Mouse (Mus musculus): Measurements from ENCODE around the gene Mid1.
"Not testable (repeated sequence)": the region's sequence is repeated elsewhere in the genome, so short reads cannot be mapped to it uniquely, and the experiment has no call there.

Mid1 gene

DNA sequence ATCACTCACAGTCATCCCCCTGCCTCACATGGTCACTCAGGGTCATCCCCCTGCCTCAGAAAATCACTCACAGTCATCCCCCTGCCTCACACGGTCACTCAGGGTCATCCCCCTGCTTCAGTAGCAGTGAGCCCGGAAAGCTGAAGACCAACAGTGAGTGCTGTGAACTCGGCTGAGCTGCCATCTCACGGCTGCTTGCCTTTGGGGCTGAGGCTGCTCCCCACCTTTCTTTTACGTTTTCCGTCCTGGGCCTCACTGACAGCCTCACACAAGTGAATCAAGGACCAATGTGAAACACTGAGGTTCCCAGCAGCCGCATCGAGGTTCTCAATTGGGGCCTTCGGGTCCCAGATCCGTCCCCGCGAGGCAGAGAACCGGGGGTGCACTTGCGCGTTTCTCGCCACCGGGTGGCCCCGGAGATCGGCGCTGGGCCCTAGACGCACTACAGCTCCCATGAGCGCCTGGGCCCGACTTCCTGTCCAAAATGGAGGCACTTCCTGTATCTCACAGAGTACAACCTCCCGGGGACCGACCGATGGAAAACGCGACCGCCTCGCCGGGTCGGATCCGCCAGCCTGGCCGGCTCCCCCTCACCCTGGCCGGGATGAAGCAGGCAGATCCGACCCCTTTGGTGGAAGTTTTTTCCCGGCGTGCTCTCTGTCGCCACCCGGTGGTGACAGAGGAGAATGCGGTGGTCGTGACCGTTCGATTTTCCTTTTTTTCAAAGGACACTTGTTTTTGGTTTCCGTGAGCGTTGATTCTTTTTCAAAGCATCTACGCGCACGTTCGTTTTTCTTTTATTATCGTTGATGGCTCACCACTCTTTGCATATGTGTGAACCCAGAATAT lies 301.7 kb downstream of the Mid1 start:
- peak; percentile 63 for DNase-seq (ENCODE audit: extremely low spot score, low spot score)

DNA sequence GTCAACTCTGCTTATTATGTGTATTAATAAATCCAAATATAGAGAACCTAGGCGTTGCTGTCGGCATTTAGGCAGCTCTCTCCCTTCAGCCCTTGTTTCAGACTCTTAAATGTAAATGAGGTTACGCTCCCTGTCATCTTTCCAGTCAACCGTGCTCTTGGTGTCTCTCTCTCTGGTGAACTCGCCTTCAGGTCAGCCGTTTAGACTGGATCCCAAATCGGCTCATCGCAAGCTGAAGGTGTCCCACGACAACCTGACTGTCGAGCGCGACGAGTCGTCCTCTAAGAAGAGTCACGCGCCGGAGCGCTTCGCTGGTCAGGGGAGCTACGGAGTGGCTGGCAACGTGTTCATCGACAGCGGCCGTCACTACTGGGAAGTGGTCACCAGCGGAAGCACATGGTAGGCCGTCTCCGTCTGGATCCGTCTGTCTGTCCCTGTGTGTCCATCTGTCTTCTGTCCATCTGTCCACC lies 302.4 kb downstream of the Mid1 start:
- peak; percentile 49 for DNase-seq (ENCODE audit: extremely low spot score, low spot score)

DNA sequence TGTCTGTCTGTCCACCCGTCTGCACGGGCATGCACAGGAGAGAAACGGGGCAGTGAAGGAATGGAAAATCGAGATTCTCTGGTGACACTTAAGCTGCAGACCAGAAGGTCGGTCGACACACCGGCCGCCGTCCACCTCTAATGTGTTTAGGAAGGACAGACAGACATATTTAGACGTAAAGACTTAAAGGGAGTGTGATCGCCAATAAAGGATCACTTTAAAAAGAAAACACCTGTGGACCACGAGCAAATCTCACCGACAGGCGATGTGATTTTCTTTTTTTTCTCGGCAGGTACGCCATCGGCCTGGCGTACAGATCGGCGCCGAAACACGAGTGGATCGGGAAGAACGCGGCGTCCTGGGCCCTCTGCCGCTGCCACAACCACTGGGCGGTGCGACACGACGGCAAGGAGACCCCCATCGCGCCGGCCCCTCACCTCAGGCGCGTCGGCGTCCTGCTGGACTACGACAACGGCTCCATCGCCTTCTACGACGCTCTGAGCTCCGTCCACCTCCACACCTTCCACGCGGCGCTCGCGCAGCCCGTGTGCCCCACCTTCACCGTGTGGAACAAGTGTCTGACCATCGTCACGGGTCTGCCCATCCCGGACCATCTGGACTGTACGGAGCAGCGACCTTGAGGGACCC lies 303.7 kb downstream of the Mid1 start:
- DNase-seq (ENCODE audit: extremely low spot score, low spot score) = peak; percentile 22

DNA sequence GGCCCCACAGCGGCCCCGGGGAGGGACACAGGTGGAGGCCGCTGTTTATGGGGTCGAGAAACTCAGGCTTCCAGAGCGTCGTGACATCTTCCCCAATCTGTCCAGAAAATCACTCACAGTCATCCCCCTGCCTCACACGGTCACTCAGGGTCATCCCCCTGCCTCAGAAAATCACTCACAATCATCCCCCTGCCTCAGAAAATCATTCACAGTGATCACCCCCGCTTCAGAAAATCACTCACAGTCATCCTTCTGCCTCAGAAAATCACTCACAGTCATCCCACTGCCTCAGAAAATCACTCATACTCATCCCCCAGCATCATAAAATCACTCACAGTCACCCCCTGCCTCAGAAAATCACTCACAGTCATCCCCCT lies 304.2 kb downstream of the Mid1 start:
- peak; percentile 64 for DNase-seq (ENCODE audit: extremely low spot score, low spot score)

DNA sequence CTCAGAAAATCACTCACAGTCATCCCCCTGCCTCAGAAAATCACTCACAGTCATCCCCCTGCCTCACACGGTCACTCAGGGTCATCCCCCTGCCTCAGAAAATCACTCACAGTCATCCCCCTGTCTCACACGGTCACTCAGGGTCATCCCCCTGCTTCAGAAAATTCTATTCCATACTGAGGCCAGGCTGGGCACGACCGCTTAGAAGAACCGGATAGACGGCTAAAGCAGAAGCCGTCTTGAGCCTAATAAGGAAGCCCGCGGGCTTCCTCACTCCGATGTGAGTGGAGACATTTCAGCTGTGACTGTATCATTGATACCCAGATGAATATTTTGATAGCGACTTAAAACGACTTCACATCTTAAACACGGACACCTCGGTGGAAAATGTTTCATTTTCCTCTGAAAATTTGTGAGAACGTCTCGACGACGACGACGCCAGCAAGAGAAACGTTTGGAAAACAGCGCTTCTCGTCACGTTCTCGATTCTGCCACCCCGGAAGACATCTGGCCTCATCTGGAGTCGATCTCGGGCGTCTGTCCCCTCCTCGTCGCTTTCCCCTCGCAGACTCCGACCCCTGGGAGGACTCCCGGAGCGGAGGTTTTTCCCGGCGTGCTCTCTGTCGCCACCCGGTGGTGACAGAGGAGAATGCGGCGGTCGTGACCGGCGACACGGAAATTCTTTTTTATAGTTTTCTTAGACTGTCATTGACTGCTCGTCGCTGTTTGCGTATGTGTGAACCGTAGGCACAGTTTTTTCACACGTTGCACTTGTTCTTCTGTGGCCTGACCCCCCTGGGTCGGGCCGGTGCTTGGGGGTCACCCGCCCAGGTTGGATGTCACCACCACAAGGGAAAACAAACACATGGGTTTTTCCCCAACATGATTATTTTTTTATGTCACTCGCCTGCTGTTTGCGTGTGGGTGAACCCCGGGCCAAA lies 305.0 kb downstream of the Mid1 start:
- DNase-seq (ENCODE audit: extremely low spot score, low spot score) = peak; percentile 45

DNA sequence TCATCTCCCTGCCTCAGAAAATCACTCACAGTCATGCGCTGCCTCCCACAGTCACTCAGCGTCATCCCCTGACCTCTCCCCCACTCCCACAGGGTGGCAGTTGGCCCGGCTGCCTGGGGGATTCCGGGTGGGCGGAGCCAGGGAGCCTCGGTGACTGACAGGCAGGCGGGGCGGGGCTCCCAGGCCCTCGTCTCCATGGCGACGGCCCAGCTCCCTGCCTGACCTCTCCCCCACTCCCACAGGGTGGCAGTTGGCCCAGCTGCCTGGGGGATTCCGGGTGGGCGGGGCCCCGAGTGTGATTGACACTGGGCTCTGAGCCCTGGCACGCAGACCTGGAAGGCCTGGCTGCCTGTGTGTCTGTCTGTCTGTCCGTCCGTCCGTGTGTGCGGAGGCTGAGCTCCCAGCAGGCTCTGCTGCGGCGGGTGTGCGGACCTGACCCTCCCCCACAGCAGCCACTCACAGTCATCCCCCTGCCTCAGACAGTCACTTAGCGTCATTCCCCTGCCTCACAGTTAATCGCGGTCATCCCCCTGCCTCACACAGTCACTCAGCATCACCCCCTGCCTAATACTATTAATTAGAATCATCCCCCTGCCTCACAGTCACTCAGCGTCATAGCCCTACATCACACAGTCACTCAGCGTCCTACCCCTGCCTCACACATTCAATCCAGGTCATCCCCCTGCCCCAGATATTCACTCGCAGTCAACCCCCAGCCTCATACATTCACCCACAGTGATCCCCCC lies 306.3 kb downstream of the Mid1 start:
- not testable (repeated sequence) for DNase-seq (ENCODE audit: extremely low spot score, low spot score)

DNA sequence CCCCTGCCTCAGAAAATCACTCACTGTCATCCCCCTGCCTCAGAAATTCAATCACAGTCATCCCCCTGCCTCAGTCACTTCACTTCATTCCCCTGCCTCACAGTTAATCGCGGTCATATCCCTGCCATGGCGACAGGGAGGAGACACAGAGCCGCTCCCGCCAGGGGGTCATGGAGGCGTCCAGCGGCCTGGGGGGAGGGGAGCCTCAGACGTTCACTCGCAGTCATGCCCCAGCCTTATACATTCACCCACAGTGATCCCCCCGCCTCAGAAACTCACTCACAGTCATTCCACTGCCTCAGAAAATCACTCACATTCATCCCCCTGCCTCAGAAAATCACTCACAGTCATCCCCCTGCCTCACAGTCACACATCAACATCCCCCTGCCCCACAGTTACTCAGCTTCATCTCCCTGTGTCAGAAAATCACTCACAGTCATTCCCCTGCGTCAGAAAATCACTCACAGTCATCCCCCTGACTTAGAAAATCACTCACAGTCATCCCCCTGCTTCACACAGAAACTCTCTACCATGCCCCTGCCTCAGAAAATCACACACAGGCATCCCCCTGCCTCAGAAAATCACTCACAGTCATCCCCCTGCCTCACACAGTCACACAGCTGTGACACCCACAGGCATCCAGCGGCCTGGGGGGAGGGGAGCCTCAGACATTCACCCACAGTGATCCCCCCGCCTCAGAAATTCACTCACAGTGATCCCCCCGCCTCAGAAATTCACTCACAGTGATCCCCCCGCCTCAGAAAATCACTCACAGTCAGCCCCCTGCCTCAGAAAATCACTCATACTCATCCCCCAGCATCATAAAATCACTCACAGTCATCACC lies 307.3 kb downstream of the Mid1 start:
- DNase-seq (ENCODE audit: extremely low spot score, low spot score) = not testable (repeated sequence)

DNA sequence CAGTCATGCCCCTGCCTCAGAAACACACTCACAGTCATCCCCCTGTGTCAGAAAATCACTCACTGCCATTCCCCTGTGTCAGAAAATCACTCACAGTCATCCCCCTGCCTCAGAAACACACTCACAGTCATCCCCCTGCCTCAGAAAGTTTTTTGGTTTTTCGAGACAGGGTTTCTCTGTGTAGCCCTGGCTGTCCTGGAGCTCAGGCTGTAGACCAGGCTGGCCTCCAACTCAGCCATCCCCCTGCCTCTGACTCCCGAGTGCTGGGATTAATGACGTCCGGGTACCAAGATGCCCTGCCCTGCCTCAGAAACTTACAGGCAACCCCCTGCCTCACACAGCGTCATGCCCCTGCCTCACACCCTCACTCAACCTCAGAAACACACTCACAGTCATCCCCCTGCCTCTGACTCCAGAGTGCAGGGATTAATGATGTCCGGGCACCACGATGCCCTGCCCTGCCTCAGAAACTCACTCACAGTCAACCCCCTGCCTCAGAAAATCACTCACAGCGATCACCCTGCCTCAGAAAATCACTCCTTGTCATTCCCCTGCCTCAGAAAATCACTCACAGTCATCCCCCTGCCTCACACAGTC lies 308.1 kb downstream of the Mid1 start:
- peak; percentile 13 for DNase-seq (ENCODE audit: extremely low spot score, low spot score)

DNA sequence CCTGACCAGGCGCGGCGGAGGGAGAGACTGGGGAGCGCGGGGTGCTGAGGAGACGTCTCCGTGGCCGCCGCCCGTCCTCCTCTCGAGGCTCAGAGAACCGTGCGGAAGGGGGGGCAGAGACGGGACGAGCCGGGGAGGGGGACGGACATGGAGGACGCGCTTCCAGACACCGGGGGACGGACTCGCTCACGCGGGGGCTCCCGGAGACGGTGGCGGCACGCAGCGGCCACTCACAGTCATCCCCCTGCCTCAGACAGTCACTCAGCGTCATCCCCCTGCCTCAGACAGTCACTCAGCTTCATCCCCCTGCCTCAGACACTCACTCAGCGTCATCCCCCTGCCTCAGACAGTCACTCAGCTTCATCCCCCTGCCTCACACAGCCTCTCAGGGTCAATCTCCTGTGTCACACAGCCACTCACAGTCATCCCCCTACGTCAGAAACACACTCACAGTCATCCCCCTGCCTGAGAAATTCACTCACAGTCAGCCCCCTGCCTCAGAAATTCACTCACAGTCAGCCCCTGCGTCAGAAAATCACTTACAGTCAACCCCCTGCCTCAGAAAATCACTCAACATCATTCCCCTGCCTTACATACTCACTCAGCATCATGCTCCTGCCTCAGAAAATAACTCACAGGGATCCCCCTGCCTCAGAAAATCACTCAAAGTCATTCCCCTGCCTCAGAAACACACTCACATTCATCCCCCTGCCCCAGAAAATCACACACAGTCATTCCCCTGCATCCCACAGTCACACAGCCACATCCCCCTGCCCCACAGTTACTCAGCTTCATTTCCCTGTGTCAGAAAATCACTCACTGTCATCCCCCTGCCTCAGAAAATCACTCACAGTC lies 309.2 kb downstream of the Mid1 start:
- DNase-seq (ENCODE audit: extremely low spot score, low spot score) = not testable (repeated sequence)

DNA sequence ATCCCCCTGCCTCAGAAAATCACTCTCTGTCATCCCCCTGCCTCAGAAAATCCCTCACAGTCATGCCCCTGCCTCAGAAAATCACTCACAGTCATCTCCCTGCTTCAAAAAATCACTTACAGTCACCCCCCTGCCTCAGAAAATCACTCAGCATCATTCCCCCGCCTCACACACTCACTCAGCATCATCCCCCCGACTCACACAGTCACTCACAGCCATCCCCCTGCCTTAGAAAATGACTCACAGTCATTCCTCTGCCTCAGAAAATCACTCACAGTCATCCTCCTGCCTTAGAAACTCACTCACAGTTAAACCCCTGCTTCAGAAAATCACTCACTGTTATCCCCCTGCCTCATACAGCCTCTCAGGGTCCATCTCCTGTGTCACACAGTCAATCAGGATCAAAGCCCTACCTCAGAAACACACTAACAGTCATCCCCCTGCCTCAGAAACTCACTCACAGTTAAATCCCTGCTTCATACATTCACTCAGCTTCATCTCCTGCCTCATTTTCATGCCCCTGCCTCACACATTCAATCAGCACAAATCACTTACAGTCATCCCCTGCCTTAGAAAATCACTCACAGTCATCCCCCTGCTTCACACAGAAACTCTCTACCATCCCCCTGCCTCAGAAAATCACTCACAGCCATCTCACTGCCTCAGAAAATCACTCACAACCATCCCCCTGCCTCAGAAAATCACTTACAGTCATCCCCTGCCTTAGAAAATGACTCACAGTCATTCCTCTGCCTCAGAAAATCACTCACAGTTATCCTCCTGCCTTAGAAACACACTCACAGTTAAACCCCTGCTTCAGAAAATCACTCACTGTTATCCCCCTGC lies 310.1 kb downstream of the Mid1 start:
- peak; percentile 33 for DNase-seq (ENCODE audit: extremely low spot score, low spot score)

DNA sequence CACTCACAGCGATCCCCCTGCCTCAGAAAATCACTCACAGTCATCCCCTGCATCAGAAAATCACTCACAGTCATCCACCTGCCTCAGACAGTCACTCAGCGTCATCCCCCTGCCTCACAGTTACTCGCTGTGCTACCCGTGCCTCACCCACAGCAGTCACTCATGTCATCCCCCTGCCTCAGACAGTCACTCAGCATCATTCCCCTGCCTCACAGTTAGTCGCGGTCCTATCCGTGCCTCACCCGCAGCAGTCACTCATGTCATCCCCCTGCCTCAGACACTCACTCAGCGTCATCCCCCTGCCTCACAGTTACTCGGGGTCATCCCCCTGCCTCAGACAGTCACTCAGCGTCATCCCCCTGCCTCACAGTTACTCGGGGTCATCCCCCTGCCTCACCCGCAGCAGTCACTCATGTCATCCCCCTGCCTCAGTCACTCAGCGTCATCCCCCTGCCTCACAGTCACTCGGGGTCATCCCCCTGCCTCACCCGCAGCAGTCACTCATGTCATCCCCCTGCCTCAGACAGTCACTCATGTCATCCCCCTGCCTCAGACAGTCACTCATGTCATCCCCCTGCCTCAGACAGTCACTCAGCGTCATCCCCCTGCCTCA lies 311.0 kb downstream of the Mid1 start:
- DNase-seq (ENCODE audit: extremely low spot score, low spot score) = peak; percentile 10

DNA sequence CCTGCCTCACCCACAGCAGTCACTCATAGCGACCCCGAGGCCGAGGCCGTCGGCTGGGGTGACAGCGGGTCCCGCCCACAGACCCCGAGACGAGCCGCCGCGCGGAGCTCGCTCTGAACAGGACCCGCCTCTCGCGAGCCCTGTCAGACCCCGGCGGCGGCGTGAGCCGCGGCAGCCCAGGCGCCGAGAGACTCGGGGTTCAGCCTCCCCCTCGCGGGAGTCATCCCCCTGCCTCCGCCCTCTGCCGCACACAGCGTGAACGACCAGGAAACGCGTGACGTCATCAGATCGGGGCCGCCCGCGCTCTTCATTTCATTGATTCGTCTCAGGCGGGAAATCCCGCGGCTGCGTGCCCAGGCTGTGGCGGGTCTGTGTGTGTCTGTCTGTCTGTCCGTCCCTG lies 311.9 kb downstream of the Mid1 start:
- DNase-seq (ENCODE audit: extremely low spot score, low spot score) = not testable (repeated sequence)

DNA sequence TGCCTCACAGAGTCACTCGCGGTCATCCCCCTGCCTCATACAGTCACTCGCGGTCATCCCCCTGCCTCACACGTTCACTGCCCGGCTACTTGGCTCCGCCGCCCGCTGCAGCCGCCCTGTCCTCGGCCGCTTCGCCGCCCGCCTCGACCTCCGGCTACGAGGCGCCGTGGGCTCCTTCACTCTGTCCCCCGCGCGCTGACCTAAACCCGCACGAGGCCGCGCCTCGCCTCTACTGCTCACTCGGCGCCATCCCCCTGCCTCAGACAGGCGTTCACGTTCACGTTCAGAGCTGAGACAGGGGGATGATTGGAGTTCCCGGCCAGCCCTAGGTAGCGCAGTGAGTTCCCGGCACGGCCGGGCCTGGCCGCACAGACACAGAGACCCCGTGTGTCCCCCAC lies 312.5 kb downstream of the Mid1 start:
- not testable (repeated sequence) for DNase-seq (ENCODE audit: extremely low spot score, low spot score)

DNA sequence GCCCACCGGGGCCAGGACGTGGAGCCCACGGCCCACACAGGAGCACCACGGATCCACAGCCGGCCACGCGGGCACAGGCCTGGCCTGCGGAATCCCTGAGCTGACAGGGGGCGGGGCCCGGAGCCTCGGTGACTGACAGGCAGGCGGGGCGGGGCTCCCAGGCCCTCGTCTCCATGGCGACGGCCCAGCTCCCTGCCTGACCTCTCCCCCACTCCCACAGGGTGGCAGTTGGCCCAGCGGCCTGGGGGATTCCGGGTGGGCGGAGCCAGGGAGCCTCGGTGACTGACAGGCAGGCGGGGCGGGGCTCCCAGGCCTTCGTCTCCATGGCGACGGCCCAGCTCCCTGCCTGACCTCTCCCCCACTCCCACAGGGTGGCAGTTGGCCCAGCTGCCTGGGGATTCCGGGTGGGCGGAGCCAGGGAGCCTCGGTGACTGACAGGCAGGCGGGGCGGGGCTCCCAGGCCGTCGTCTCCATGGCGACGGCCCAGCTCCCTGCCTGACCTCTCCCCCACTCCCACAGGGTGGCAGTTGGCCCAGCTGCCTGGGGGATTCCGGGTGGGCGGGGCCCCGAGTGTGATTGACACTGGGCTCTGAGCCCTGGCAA lies 313.0 kb downstream of the Mid1 start:
- DNase-seq (ENCODE audit: extremely low spot score, low spot score) = peak; percentile 29

DNA sequence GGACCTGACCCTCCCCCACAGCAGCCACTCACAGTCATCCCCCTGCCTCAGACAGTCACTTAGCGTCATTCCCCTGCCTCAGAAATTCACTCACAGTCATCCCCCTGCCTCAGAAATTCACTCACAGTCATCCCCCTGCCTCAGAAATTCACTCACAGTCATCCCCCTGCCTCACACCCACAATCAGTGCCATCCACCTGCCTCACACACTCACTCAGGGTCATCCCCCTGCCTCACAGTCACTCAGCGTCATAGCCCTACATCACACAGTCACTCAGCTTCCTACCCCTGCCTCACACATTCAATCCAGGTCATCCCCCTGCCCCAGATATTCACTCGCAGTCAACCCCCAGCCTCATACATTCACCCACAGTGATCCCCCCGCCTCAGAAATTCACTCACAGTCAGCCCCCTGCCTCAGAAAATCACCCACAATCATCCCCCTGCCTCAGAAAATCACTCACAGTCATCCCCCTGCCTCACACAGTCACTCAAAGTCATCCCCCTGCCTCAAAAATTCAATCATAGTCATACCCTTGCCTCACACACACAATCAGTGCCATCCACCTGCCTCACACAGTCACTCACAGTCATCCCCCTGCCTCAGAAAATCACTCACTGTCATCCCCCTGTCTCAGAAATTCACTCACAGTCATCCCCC lies 313.7 kb downstream of the Mid1 start:
- not testable (repeated sequence) for DNase-seq (ENCODE audit: extremely low spot score, low spot score)

DNA sequence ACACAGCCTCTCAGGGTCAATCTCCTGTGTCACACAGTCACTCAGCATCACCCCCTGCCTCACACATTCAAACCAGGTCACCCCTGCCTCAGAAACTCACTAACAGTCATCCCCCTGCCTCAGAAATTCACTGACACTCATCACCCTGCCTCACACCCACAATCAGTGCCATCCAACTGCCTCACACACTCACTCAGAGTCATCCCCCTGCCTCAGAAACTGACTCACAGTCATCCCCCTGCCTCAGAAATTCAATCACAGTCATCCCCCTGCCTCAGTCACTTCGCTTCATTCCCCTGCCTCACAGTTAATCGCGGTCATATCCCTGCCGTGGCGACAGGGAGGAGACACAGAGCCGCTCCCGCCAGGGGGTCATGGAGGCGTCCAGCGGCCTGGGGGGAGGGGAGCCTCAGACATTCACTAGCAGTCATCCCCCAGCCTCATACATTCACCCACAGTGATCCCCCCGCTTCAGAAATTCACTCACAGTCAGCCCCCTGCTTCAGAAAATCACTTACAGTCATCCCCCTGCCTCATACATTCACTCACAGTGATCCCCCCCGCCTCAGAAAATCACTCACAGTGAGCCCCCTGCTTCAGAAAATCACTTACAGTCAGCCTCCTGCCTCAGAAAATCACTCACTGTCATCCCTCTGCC lies 314.4 kb downstream of the Mid1 start:
- peak; percentile 11 for DNase-seq (ENCODE audit: extremely low spot score, low spot score)
